Mouse (Mus musculus) ovary, postnatal 10 days (tissue): Measurements from ENCODE around the gene Prss36.
A peak's percentile ranks its signal among the peaks of the same experiment; 100 is the strongest.

ENCODE experiments used
- DNase-seq: peaks from one replicate; pipeline ENCODE4 v3.0.0; 2022; ENCODE audit warnings: low spot score

Gene Prss36

GRCm38 (mm10) chr7:127935028-127935722, 11.3 kb downstream of the Prss36 start:
- DNase-seq, result peak; percentile 90

GRCm38 (mm10) chr7:127934075-127934474, 12.4 kb downstream of the Prss36 start:
- DNase-seq, result no peak

GRCm38 (mm10) chr7:127932273-127933031, 14.1 kb downstream of the Prss36 start:
- no peak for DNase-seq

GRCm38 (mm10) chr7:127931351-127932135, 15.0 kb downstream of the Prss36 start:
- no peak for DNase-seq

- no peak for DNase-seq
Observed at GRCm38 (mm10) chr7:127930636-127931035, 15.9 kb downstream of the Prss36 start.

GRCm38 (mm10) chr7:127929923-127930322, 16.6 kb downstream of the Prss36 start, which contains the start of gene Prss8:
Gene Prss8 (minus strand): TSS chr7:127930104.
- no peak for DNase-seq

- no peak for DNase-seq
Observed at GRCm38 (mm10) chr7:127928596-127928995, 17.9 kb downstream of the Prss36 start.

GRCm38 (mm10) chr7:127927726-127928125, 18.8 kb downstream of the Prss36 start:
- no peak for DNase-seq

GRCm38 (mm10) chr7:127926846-127927245, 19.7 kb downstream of the Prss36 start:
- DNase-seq, result no peak

- no peak for DNase-seq
Observed at GRCm38 (mm10) chr7:127926066-127926465, 20.5 kb downstream of the Prss36 start.

- DNase-seq, result no peak
Observed at GRCm38 (mm10) chr7:127925252-127925651, 21.3 kb downstream of the Prss36 start.

- no peak for DNase-seq
Observed at GRCm38 (mm10) chr7:127923714-127924113, 22.8 kb downstream of the Prss36 start.

GRCm38 (mm10) chr7:127922451-127923275, 23.9 kb downstream of the Prss36 start:
- DNase-seq, result no peak

- no peak for DNase-seq
Observed at GRCm38 (mm10) chr7:127921516-127921915, 25.0 kb downstream of the Prss36 start.

- DNase-seq, result no peak
Observed at GRCm38 (mm10) chr7:127919290-127919689, 27.2 kb downstream of the Prss36 start.

GRCm38 (mm10) chr7:127918203-127918602, 28.3 kb downstream of the Prss36 start:
- DNase-seq, result no peak

GRCm38 (mm10) chr7:127915293-127915692, 31.2 kb downstream of the Prss36 start:
- no peak for DNase-seq

- DNase-seq, result no peak
Observed at GRCm38 (mm10) chr7:127912938-127913337, 33.6 kb downstream of the Prss36 start.

- DNase-seq, result peak; percentile 73
Observed at GRCm38 (mm10) chr7:127912190-127912871, 34.2 kb downstream of the Prss36 start, which contains the start of gene Kat8. Gene Kat8 (plus strand): TSS chr7:127912516.

GRCm38 (mm10) chr7:127908656-127909055, 37.9 kb downstream of the Prss36 start:
- DNase-seq, result no peak

GRCm38 (mm10) chr7:127907939-127908338, 38.6 kb downstream of the Prss36 start:
- no peak for DNase-seq
